Mouse (Mus musculus) 416B (cell line): ENCODE measurements around the gene Mcm10.

ENCODE experiments used
- DNase-seq: peaks from one replicate; pipeline ENCODE4 v3.0.0; 2011; ENCODE audit warnings: low read depth

The Mcm10 gene

DNA sequence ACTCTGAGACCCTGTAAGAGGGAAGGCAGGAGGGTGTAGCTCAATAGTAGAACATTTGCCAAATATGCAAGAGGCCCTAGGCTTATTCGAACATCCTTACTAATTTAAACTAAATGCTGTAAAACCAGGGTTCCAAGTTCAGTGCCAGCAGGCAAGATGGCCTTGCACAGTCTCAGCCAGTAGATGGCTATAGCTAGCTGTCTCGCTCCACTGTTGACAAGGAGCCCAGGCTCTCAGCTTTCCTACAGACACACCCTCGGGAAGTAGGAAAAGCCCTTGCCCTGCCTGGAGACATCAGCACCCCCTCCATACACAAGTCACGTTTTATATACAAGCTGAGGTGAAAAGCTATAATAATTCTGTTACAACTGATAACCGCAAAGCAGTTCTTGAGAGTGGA, 20.1 kb upstream of the Mcm10 start:
- DNase-seq: no peak

DNA sequence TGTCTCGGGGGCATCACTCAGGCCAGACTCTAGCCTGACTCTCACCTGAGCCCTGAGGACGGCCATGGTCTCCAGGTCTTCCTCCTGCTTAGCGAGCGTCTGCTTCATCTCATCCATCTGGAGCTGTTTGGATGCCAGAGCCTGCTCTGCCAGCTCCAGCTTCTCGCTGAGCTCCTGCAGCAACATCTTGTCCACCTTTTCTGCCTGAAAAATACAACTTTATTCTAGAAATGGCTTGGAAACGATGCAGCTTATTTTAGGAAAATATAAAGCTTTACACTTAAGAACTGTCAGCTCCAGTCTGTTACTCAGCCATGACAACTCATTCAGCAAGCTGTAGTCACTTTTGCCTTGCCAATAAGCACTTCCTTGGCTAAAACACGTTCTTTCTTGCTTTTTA, 18.6 kb upstream of the Mcm10 start:
- no peak for DNase-seq

DNA sequence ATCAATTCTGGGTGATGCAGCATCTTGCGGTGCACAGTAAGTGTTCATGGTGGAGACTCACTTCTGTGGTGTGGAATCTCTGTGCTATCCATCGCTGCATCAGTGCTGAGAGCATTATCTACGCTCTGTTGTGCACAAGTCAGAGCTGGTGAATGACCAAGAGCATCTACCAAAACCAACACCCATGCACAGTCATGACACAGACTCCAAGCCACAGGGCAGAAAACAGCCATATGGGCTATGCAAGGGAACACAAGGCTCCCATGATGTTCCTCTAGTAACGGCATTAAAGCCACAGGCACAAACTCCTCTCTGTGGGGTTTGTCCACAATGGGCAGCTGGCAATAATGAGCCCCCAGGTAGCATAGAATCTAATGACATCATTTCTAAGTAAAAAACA, 17.2 kb upstream of the Mcm10 start:
- DNase-seq: no peak

DNA sequence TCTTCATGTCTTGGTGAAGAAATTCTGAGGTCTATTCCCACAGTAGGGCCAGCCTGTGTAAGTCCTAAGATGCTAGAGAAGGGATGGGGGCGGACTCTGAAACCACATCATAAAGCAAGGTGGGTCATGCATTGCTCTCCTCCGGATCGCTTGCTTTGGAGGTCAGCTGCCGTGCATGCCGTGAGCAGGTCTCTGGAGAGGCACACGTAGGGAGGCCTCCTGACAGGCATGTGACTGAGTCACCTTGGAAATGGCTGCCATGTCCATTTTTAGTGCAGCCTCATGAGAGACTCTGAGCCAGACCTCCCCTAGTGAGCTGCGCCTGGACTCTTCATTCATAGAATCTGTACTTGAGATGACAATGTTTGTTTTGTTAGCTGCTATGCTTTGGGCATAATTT, 15.5 kb upstream of the Mcm10 start:
- no peak for DNase-seq

DNA sequence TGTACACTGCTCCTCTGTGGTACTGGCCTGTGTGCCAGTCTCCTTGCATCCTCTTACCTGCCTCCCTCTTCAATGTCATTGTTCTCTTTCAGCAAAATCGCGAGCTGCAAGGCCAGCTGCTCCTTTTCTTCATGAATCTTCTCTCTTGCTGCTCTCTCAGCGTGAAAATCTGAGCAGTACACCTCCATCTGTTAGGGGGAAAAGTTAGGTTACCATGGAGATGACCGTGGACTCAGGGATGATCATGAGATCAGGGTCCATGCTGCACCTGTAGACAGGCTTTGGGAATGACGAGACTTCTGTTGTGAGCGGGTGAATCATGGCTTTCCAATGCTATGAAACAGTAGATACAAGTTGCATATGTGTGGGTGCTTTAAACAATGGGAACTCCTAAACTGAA, 14.5 kb upstream of the Mcm10 start:
- no peak for DNase-seq

DNA sequence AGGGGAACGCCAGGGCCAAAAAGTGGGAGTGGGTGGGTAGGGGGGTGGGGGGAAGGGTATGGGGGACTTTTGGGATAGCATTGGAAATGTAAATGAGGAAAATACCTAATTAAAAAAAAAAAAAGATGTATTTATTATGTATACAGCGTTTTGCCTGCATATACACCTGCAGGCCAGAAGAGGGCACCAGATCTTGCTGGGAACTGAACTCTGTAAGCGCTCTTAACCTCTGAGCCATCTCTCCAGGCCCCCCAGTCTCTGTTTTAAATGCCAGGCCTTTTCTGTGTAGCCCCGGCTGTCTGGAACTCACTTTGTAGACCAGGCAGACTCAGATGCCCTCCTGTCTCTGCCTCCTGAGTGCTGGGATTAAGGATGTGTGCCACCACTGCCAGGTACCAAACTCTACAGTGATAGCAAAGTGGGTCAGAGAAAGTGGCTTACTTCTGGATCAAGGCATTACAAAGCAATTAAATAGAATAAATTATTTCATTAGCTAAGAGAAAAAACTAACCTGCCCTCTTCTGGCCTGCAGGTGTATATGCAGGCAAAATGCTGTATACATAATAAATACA, 12.7 kb upstream of the Mcm10 start:
- DNase-seq: peak; percentile 52

DNA sequence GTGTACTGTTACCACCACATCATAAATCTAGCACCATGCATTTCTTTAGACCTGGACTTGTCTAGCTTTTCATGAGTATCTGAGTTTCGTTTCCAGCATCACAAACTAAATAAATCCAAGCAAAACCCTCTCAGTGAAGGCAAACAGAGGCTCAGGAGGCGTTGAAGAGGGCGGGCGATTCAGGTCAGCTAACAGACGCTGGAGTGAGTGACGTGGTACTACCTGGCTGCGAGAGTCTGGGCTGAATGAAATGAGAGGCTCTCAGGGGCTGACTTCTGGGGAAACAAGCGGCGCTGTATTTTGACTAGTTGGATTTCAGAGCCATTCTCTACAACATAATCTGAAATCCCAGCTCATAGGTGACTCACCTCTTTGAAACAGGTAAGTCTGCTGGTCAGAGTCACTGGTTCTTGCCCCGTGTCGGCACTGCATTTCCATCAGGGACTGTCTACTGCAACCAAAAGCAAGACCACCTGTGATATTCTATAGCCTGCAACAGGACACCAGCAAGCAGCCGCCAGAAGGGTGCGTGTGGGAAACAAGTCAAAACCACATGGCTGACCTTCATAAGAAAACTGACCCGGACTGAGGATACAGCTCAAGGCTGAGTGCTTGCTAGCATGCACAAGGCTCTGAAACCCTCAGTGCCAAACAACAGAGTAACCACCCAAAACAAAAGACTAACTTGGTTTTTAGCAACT, 11.3 kb upstream of the Mcm10 start:
- DNase-seq: peak; percentile 31

DNA sequence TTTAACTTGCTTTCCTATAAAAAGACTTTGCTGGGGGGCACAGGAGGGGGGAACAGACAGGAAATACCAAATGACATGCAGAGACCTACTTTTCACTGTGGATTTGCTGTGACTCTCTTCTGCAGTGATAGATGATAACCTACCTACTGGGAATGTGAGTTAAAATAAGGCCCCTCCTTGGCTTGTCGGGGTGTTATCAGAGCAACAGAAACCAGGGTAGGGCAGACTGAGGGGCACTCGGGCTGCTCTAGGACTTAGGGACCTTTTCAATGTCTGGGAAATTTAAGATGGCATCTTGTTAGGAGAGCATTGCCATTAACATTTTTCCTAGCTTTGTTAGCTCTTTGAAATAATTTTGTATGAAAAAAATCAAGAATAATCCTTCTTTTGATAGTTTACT, 10.7 kb upstream of the Mcm10 start:
- no peak for DNase-seq

DNA sequence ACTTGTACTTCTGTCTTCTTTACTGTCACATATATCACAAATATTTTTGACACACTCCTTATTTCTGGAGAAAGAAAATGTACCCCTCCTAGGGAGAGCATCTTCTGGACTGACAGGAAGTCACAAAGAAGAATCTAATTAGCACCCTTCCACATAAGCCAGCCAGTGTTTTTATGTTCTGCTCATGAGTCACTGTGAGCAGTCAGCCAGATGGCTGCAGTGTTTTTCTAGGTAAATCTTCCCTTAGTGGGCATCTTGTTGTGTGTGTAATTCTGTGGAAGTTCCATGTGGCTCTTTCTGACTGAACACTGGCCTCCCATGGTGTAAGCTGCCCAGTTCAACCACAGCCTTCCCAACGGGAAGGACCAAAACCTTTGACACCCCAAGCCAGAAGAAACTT, 7.1 kb upstream of the Mcm10 start:
- no peak for DNase-seq

DNA sequence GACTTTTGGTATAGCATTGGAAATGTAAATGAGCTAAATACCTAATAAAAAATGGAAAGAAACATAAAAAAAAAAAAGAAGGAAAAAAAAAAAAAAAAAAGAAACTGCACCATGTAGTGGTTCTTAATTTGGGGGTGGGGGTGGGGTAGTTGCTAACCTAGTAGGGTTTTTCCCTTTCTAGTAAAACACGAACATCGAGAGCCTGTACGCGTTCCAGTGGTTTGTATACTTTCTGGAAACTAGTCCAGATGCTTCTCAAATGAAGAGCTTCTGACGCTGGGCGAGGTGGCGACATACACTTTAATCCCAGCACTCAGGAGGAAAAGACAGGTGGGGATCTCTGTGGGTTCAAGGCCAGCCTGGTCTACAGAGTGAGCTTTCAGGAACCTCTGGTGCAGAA, 4.3 kb upstream of the Mcm10 start:
- no peak for DNase-seq

DNA sequence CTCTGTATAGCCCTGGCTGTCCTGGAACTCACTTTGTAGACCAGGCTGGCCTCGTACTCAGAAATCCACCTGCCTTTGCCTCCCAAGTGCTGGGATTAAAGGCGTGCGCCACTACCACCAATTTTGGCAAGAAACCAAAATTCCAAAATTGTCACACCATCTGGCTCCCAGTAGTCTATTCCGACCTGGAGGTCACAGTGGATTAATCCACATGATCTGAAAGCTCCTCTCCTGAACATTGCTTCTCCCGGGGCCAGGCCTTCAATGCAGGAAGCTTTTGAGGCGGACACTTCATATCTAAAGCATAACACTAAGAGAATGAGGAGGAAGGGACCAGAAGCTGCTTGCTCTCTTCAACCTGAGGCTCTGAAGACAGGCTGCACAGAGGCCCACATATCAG, 2.9 kb upstream of the Mcm10 start:
- no peak for DNase-seq

DNA sequence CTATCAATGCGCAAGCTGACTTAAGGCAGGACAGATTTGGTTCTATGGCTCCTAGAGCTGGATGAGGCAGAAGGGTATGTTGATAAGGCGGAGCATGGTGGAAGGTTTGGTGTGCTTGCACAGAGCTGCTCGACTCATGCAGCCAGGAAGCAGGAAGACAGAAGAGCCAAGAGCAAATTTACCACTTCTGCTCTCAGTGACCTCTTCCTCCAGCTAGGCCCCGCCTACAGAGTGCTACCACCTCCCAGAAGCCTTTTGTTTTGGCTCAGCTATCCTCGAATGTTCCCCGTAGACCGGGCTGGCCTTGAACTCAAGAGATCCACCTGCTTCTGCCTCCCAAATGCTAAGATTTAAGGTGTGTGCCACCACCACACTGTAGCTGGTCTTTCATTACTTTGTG, 2.0 kb upstream of the Mcm10 start:
- DNase-seq: peak; percentile 57

DNA sequence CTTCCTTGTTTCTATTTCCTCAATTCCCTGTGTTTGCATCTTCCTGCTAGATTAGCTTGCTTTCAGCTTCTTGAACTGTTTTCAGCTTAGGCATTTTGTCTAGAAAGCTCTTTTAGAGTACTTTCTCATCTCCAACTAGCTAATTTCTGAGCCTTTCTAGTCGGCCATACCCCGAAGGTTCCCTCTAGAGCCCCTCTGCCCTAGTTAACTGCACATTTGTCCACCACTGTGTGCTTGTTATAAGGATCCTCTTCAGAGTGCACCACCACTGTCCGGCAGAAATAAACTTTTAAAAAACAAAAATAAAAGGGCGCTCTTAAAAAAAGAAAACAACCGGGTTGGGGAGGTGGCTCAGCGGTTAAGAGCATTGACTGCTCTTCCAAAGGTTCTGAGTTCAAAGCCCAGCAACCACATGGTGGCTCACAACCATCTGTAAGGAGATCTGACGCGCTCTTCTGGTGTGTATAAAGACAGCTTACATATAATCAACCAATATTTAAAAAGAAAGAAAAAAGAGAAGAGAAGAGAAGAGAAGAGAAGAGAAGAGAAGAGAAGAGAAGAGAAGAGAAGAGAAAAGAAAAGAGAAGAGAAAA, 597 bp downstream of the Mcm10 start:
- DNase-seq: peak; percentile 46

DNA sequence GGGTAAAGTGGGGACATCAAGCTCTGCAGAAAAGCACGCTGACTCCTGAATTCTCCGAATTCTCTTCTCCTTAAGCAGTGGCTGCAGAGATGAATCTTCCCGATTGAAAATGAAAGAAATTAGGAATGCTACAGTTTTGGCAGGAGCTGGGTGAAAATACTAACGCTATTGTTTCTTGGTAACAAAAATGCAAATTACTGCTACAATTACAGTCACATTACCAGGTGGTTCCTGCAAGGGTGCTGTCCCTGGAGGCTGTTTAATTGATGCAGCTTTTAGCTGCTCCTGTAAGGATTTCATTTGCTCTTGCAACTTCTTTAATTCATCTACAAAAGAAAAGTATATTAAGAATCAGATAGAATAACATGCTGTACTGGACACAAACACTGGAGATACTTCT, 5.5 kb downstream of the Mcm10 start:
- DNase-seq: no peak

DNA sequence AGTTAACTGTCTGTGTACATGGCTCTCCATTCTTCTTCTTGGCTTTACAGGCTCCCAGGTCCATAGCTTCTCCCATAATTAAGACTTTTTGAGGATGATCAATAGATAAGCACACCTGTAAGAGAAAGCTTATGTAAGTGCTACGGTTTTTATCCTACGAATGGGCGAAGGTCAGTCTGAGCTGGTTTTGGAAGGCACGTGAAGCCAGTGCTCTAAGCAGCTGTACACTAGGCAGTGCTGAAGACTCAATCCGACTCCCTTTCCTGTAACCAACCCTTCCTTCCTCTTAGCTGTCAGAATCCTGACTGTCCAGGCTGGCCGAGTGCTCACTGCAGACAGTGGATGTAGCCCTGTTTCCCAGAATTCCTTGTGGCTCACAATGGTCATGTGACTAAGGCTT, 11.3 kb downstream of the Mcm10 start:
- DNase-seq: no peak

DNA sequence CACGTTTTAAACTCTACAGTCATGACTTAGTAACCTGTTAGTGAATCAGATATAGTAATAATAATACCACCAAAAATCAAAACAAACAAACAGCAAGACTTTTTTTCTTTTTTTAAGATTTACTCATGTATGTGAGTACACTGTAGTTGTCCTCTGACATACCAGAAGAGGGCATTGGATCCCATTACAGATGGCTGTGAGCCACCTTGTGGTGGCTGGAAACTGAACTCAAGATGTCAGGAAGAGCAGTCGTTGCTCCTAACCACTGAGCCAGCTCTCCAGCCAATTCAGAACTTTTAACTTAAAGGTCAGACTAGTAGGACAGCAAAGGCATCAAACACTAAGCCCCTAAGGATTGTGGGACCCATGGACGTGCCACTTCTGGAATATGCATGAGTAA, 13.7 kb downstream of the Mcm10 start:
- peak; percentile 45 for DNase-seq

DNA sequence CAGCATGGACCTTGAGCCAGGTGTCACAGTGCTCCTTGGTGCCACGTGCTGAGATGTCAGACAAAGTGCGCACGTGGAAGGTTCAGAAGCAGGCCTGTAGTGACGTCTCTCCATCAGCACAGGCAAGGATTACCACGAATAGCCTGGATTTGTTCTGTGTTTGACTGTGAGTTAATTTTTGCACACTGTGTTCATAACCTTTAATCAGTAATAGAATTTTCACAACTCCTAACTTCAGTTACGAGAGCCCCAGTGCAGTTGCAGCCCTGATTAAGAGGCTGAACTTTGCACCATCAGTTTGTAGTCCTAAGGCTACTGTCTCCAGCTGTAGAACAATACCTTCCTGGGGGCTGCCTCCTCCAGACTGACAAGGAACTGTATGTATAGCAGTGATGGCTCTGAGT, 16.2 kb downstream of the Mcm10 start:
- no peak for DNase-seq

DNA sequence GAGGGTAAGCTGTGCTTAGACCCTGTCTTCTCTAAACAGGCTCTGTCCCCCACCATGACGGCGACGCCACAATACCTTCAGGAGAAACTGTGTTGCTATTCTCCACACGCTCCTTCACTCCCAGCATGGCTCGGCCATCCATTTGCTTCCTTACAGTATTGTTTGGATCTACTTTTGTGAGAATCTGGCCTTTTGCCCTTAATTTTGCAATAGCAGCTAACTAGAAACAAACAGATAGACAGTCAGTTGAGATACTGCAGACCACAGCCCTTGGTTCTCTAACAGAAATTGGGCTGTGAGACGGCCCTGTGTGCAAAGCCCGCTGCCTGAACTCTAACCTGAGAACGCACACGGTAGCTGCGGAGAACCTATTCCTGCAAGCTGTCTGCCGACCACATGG, 16.9 kb downstream of the Mcm10 start:
- no peak for DNase-seq

DNA sequence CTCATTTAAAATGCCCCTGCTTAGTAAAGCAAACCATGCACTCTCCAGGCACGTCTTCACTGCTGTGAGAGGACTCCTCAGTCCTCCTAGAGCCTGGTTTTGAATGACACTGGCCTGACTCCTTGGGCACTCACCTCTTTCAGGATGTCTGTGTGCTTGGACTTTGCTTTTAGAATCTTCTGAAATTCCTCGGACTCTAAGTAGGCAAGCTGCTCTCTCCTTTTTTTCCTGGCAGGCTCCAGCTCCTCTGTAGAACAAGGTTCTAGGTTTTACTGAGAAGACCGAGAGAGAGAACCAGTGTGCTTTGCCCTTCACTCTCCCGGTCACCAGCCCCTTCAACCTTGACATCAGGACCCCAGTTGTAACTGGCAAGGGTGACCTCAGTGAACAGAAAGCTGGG, 18.2 kb downstream of the Mcm10 start:
- DNase-seq: no peak

DNA sequence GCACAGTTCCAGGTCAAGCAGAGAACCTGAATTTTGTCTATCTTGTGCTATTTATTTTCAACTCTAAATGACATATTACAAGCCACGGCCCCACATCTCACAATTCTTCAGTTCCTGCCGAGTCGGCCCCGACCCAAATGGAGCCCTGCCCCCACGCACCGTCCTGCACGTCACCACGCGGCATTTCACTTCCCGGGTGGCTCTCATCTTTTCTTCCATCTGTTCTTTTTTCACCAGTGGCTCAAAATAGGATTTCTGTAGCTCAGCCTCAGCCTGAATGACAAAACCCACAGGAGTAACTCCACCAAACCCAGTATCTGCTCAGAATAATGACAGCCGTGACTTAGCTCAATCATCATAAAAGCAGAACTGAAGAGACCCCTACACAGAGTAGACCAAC, 19.0 kb downstream of the Mcm10 start:
- no peak for DNase-seq

DNA sequence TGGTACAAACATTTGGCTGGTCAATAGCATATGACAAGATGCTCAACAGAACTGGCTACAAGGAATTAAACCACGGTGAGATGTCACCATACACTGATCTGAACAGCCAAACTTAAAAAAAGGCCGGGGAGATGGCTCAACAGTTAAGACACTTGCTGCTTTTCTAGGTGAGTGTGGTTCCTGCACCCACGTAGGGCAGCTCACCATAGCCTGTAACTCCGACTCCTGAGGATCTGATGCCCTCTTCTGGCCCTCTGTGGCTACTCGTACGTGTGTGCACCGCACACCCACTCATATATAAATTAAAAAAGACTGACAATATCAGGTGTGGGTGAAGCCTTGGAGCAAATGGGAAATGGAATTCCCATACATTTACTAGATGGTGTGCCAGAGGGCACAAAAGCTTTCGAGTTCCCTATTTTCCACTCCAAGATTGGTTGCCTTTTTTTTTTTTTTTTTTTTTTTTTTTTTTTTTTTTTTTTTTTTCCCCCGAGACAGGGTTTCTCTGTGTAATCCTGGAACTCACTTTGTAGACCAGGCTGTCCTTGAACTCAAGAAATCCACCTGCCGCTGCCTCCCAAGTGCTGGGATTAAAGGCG, 23.7 kb downstream of the Mcm10 start:
- DNase-seq: peak; percentile 59

DNA sequence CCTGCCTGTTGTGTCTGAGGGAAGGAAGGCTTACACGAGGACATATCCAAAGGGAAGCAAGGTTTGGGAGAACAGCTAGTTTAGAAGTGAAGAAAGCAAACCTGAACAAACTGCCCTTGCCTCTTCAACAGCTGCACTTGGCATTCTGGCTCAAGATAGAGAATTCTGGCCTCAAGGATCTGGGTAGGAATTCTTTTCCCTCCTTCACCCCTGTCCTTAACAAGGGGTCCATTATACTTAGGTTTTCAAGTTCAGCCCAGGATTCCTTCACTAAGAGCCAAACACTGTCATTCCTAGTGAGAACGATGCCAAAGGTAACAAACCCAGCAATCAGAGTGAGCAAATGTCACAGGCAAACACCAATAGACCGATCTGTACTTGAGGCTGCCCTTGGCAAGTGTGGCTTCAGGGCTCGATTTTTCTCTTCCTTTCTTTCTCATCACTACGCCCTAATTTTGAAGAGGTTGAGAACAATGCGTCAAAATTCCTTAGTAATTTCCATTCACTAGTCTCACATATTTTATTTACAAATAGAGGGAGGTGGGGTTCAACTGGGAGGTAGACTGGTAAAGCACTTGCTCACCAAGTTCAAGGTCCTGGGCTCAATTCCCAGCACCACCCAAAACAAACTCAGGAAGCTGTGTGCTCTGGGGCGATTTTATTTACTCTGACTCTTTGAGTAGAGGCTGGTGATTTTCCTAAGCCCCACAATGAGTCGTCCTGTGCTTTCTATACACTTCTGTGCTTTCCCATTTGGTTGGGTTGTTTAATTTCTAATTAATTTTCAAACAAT, 25.0 kb downstream of the Mcm10 start:
- DNase-seq: no peak

DNA sequence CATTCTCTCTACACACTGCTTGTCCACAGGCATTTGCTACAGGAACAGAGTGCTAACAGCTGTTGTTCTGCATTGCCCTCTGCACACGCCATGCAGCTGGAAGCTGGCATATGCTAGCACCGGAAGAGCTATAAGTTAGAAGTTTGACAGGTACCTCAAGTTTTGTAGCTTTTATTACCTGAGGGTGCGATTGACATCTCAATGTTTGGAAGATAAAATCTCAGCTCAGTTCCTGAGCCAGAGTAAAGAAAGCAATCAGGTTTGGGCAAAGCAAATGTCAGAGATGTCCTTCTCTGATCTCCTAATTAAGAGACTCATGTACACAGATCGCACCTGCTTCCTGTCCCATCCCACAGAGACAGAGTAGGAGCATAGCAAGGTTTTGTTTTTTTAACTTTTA, 25.8 kb downstream of the Mcm10 start:
- DNase-seq: no peak
